Mouse (Mus musculus) layer of hippocampus, adult 9-11 months (tissue): ENCODE measurements around the gene Pef1.
A peak's percentile ranks its signal among the peaks of the same experiment; 100 is the strongest.

Experiments
- DNase-seq: peaks from one replicate; pipeline ENCODE4 v3.0.0; 2022

Gene Pef1

DNA sequence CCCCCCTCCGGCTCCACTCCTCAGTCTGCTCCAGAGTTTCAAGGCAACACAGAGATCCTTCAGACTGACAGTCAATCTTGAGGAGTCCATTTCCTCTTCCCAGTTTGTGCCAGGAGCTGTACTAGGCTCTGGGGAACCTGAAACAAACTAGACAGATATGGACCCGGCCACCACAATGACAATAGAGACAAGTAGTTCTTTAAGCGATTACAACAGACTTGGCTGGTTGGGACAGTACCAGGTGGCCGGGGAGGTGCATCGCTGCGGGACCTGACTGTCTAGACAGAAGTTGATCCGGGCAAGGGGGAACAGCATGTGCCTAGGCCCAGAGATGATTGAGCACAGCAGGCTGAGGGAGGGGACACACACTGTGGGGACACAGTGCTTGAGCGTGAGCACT lies 1.2 kb upstream of the Pef1 start:
- DNase-seq, result no peak

DNA sequence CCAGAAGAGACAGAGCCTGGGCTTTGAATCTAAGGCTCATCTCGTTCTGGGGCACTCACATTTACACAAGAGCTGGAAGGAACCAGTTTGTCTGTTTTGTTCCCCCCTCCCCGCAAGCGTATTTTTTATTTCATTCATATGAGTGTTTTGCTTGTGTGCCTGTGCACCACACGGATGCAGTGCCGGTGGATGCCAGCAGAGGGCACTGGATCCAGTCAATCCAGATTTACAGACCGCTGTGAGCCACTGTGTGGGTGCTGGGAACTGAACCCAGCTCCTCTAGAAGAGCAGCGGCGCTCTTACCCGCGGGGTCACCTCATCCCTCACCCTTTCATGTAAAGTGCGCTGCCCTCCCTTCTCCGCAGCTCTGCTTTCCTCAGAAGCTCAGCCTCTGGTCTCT lies 1.3 kb downstream of the Pef1 start:
- no peak for DNase-seq

DNA sequence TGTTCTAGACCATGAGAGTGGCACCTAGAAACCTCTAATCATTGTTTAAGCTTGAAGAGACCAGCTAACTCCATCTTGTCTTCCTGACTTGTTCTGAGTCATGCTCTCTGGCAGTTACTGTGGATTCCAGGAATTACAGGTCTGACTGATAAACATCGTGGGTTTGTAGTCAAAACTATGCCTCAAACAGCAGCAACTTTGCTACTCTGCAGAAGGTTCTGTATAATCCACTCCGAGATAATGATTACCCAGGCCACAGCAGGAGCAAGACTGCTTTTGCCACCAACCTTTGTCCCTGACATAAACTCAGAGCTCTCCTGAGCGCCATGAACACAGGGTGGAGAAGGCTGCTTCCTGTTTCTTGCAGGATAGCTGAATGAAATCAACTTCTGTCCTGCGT lies 2.2 kb downstream of the Pef1 start:
- DNase-seq, result no peak

DNA sequence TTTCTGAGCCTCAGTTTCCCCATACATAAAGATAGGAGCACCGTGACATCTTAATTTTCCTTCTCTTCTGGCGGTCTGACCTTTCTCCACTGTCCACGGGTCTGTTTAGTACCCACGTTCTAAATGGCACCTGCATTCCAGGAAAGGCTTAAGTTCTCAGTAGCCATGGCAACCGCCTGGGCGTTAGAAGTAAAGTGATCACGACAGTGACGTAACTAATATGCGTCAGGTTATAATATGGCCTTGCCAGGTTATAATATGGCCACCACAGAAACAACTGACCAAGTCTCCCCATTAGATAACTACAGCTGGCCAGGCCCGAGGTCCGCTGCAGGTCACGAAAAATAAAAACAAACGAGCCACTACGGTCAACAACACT lies 4.7 kb downstream of the Pef1 start:
- no peak for DNase-seq

DNA sequence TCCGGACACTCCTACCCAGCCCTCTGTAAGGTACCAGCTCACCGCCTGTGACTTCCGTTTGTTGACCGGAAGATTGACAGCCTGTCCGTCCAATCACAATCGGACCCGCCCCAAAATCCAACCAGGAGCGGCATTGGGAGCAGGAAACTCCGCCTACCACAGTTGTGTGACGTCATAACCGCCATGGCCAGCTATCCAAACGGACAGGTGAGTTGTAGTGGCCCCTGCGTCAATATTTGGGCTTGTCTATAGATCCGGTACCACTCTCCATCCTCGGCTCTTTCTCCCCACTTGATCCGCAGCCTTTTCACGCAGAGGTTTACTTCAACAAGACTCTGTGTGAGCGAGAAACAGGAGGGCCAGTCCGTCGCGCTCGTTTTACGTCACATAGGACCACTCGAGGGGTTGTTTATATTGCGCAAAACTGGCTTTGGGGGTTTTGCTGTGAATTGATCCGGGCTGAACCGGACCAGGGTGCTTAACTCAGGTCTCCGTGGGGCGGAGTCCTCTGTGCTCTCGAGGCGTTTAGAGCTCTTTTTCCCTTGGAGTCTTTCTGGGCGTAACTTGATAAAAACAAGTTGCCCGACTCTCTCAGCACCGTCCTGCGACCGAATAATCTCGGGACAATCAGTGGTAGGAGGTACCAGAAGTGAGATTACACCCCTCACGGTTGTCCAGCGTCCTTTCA lies 5.2 kb downstream of the Pef1 start:
- DNase-seq, result peak; percentile 100

DNA sequence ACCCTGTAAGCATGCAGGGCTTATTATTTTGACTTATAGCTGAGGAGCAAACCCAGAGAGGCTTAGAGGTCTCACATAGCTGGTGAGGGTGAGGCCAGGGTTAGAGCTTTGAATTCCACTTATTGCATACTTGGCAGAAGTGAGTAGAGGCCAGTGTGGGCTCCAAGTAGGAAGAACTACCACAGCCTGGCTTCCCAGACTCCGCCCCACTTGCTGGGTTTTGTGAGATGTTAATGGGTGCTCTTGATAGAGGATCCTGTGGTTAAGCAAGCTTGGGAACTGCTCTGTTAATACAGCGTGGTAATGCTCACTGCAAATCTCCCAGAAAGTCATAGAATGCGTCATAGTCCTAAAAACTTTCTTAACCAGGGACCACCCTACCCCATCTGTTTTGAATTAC lies 6.6 kb downstream of the Pef1 start:
- DNase-seq, result no peak

DNA sequence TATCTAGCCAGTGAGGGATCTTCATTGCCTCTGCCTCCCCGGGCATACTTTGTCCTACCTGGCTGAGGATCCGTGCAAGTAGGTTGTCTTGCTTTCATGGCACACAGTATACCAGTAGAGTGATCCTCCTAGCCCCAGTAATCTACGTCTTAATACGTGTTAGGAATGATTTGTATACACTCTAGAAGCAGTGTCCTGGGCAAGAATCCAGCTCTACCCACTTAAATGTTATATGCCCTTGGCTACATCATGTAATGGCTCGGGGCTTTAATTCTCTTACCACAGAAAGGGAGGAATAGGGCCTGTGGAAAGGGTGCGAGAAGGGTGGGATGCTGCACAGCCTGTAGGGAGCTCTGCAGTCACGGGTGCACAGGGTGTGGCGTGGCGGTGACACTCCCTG lies 7.3 kb downstream of the Pef1 start:
- DNase-seq, result no peak

DNA sequence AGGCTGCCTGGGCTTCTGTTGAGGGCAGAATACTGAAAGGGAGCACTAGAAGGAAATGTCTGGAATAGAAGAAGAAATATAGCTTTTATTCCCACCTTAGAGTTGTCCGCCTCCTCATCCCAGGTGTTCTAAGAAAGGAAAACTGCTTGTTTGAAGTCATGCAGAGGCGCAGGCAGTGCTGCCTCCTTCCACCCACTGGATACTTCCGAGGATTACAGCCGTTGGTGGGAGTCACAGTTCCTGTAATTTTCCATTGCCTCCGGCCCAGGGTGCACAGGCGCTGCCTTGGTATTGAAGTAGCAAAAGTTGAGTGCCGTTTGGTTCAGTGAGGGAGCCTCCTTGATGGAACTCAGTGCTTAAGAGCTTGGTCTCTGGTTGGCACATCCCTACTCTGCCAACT lies 7.7 kb downstream of the Pef1 start:
- no peak for DNase-seq

DNA sequence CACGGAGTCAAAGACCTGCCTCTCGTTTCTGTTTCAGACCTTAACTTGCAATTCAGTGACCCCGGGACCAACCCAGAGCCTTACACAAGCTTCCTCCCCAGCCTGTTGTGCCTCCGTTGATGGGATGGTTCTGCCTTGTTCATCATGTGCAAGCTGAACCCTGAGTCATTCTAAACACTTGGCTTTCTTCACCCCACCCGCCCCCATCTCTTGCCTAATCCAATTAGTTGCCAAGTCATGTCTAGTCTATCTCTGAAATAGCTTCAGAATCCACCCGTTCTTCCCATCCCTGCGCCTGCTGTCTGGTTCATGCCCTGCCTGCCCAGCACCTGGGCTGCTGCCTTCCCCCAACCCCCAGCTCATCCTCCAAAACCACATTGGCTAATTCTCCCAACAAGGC lies 9.9 kb downstream of the Pef1 start:
- peak; percentile 45 for DNase-seq

DNA sequence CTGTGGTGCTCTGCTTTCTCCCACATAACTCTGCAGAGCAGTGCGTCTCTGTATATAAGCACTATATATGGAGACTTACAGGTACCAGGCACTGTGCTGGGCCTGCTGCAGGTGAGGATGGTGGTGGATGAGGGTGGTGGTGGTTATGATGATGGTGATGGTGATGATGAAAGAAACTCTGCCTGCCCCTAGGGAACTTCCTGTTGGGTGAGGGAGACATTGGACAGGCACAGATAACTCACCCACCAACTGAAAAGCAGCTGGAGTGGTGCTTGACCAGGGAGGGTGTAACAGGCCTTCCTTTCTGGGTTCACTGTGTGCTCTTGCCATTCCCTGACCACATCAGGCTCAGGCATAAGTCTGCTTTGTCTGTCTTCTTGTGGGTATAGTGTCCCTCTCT lies 10.4 kb downstream of the Pef1 start:
- no peak for DNase-seq

DNA sequence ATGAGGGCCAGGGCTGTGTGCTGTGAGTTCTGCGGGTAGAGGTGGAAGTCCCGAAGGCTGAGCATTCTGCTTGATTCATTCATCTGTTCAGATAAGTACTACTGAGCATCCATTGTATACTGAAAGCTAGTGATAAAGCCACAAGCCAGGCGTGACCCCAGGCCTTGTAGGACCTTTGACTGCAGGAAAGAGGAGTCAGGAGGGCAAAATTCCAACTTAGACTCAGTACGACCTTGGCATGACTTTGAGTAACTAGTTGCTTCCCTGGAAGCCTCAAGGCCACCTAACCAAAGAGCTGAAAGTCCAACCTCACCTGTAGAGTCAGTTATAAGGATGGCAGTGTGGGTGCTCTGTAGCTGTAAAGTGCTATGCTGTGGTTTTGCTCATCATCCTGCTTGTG lies 18.4 kb downstream of the Pef1 start:
- no peak for DNase-seq

DNA sequence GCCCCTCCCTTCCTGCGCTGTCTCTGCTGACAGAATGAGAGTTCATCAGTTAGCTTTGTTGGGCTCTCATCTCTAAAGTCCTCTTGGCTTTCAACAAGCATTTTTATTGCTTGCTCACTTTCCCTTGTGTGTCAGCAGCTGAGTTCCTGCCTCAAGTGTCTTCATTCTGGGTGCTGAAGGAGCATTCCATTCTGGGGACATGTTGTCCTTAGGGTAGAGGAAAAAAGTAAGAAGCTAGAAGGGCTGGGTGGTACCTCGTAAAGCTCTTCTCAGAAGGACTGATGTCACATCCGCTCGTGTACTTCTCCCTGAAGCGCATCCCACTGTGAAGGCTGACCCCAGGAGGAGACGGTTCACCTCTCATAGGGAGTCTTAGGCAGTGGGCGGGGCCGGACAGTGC lies 19.2 kb downstream of the Pef1 start:
- DNase-seq, result no peak

DNA sequence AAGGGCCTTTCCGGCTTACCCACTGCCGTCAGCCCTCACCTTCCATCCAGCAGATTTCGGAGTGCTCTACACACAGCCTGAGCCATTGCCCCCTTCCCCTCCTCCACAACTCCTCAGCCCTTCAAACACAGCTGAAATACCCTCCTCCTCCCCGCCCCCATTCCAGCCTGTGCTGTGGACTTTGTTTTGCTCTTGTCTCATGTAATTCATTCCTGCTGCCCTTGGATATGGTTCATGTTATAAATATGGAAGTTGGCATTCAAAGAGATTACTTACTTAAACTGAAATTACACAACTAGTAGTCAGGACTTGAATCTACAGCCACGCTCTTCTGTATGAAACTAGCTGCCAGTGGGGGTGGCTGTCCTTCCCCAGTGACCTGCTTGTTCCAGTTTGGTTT lies 20.7 kb downstream of the Pef1 start:
- peak; percentile 30 for DNase-seq

DNA sequence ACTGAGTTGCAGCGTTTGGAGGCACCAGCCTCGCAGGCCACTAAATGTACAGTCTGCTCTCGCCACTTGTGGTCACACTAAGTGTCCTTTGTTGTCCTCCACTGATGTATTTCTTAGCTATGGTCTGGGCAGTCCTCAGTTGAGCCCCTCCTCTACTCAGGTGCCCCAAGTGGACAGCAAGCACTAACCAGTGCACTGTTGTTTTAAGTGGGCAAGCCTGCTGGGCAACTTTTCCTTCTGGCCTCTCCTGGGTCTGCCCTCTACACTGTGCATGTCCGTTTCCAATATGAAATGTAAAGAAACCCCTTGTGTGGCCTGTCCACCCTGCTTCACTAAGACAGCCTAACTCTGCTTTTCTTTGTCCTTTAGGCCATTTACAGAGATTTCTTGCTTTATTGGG lies 21.8 kb downstream of the Pef1 start:
- no peak for DNase-seq

DNA sequence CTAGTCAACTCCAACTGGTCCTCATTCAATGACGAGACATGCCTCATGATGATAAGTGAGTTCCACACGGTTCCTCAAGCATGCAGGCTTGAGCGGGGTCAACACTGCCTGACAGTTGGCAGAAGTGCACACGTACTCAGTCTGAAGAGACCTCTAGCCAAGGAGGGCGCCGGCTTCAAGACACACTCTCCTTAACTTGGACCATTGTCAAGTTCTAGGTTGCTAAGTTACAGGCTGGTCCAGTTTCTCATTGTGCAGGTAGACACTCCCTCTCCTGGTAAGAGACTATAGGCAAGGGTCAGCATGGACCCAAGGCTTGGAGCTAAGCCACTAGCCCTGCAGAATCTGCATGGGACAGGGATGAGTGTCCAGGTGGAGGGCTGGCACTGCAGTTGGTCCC lies 22.8 kb downstream of the Pef1 start:
- DNase-seq, result no peak

DNA sequence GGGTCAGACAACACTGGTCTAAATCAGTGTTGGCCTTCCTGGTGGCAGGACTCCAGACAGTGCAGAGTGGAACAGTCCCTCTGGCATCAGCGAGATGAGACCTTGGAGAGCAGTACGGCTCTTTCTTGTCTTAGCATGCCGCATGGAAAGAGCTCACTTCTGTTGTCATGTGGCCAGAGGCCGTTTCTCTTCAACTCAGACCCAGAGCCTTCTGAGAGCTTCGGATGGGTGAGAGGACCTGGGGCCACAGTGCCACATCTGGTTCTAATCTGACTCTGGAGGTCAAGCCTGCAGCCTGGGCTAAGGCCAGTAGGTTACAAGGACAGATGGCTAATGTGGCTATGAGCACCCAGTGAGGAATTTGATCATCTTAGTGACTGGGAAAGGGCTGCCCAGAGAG lies 23.6 kb downstream of the Pef1 start:
- DNase-seq, result no peak

DNA sequence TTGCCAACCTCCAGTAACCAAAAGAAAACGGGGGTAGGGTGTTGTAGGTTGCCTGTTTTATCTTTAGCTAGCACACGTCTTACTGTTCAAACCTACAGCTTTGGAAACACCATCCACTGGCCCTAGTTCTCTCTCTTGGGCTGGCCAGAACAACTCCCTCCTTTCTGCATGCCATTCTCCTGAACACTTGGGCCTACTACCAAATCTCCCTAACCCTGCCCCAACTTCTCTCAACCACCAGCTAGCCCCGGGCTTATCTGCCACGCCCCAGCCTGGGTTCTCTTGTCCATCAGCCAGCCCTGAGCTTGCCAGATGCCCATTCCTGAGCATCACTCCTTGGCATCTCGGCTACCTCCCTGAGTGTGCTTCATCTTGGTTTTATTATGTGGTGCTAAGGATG lies 26.5 kb downstream of the Pef1 start:
- no peak for DNase-seq

DNA sequence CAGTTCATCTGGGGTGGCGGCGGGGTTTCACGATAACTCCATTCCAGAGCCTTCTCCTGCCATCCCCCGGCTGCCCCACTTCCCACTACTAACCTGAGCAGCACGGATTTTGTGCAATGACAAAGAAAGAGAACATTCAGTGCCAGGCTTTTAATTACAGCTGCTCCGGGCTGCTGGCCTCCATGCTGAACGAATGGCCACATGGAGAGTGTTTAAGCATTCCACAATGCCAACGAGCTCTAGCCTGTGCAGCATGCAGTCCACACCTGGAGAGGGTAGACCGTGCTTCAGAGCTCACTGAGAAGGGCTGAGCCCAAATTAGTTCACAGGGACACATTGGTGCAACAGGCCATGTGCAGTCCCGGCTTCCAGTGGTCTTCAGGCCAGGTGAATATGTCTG lies 27.7 kb downstream of the Pef1 start:
- no peak for DNase-seq

DNA sequence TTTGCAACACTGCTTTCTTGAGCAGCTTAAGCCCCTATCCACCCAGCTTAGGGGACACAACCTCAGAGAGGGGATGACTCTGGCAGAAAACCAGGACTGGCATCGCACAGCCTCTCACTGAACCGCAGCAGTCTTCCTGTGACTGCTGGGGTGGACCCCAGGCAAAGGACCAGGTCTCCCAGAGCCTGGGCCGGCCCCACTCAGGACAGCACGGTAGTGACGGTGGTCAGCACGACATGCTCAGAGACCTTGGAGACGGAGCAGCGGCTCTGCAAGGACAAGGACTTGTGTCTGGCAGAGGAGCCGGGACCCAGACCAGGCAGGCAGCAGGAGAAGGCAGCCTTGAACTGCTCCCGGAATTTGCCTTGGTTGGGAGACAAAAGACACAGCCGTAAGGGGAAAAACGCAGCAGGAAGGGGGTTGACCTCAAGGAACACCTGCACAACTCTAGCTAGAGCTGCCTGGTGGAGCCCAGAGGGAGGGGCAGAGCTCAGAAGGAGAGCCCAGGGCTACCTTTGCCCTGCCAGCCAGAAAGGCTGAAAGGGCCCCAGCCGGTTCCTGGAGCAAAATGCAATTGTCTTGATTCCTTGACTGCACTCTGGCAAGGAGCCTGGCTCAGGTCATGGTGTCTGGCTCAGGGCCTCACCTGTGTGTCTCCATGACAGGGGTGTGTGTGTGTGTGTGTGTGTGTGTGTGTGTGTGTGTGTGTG lies 28.4 kb downstream of the Pef1 start:
- DNase-seq, result no peak

DNA sequence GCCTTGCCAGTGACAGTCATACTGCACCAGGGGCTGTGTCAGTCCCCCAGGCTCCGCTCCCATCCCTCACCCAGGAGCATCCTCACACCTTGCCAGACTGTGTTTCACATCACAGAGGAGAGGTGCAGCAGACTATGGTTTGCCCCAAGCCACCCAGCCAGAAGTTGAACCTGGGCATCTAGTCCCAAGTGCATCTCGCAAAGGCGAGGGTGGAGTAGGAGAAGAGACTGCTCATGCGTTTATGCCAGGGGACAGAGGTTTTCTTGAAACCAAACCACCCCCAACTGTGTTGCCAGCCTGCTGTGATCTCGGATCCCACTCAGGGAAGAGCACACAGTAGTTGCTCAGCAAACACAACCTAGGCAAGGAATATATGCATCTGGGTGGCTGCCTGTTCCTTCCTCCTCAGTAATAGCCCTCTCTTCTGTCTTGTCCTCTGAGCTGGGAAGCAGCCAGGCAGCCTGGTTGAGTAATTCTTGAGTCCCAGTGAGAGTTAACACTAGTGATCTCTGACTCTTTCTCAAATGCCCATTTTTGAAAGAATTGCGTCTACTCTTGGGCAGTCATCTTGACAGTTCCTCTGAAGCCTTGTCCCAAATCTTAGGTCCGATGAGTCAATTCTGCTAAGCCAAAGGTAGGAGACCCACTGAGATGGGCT lies 29.2 kb downstream of the Pef1 start:
- DNase-seq, result no peak

DNA sequence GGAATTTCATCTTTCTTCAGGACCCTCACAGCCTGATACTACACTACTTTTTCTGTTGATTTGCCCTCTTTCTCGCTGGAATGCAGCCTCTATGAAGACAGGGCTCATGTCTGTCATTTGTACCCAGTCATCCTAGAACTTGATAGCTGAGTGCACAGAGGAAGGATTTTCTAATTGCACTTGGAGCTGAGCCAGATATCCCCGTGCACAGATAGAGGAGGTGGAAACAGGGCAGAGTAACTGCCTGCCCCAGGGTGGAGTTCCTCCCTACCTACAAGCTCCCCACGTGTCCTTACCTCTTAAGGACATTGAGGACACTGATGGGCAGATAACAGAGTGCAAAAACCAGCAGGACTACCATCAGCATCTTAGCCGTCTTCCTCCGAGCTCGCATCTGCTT lies 31.0 kb downstream of the Pef1 start:
- DNase-seq, result no peak

DNA sequence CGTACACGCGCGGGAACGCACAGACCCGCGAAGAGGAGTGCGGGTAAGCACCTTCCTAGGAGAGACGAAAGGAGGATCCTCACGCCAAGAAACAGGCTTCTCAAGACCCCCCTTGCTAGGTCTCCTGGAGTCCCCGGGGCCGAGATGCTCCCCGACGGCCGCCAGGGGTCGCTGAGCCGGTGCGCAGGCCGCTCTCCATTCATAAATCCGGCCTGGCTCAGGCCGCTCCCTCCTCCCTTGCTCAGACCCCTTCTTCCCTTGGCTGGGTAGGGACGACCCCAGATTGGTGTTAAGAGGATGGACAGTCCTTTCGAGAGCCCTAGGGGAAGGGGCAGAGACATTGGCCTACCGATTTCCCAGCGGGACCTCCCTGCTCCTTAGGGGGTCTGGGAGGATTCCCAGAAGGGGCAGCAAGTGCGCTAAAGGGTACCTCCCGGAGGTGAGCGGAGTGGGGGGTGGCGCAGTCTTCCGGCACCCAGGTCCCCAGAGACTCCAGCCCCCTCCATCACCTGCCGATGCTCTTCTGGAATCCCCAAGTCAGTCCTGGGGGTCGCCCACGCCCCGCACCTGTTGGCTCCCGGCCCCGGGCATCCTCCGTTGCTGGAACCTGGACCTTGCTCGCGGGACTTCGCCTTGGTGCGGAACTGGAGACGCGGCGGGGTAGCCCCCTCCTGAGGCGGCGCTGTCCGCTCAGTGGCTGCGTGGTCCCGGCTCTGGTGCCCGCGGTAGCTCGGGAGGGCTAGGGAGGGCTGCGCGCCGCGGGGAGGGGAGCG lies 36.3 kb downstream of the Pef1 start:
- DNase-seq, result peak; percentile 52

DNA sequence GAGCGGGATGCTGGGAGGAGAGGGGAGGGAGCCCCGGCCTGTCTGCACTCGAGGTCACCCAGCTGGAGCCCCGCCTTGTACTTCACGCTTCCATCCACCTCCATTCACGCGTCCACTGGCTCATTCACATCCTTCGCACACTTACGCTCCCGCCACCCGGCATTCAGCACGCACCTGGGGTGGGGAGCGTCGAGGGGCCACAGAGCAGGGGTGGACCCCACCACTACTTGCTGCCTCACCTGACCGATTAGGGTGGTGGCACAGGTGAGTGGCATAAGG lies 36.8 kb downstream of the Pef1 start, which contains the start of gene Hcrtr1:
Gene Hcrtr1, minus strand, starts transcription at position 146 of the 279 bp plus-strand sequence.
- no peak for DNase-seq

DNA sequence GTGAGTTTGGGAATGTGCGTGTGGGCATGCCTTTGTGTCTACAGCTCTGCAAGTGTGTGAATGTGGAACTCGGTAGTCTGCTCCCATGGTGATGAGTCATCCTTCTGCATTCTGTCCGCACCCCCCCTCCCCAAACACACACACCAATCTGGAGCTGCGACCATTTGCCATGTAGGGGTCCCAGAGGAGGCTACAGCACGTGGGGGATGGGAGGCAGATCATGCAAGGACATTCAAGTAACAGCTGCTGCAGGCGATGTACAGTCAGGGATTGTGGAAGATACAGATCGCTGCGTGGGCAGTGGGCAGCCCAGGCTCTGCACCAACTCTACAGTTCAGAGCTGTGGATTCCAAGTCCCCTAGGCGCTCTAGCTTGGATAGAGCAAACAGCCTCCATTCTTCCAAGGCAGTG lies 38.6 kb downstream of the Pef1 start:
- peak; percentile 69 for DNase-seq
